Mouse (Mus musculus) adrenal gland, postnatal 36 days (tissue): ENCODE measurements around the gene Epb41l2. TPM values are rescaled to one million over a fixed set of nuclear protein-coding genes. Genes with fewer than 3 reads are reported as not detected.

Experiments used
- DNase-seq, 2 experiments: peaks; one replicate each; pipeline ENCODE4 v3.0.0; 2021; ENCODE audit warnings: mixed read lengths in 1 of 2
- total RNA-seq, 2 experiments: library from RNA; stranded (reverse); gene quantifications; 2 replicates each; pipeline ENCODE4 v1.2.3; 2021

Gene Epb41l2
- total RNA-seq, 2 experiments from 2014 or later, result 61.3 to 71.6 TPM

DNA sequence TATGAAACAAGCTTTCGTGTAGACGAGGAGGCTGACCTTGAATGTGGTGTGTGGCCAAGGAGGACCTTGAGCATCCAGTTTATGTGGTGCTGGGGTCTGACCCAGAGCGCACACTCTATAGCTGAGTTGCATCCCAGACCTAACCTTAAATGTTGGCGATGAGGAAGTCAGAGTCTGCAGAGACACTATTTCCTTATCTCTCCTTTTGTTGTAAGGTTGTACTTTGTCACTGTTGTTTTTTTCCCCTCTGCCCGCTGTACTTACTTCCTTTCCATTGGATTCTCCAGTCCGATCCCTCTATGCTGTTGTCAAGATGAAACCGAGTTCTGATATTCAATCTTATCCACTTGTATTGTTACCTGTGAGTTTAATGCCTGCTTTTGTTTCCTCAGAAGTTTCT is 5.6 kb downstream of the Epb41l2 start:
- DNase-seq, result no peak

DNA sequence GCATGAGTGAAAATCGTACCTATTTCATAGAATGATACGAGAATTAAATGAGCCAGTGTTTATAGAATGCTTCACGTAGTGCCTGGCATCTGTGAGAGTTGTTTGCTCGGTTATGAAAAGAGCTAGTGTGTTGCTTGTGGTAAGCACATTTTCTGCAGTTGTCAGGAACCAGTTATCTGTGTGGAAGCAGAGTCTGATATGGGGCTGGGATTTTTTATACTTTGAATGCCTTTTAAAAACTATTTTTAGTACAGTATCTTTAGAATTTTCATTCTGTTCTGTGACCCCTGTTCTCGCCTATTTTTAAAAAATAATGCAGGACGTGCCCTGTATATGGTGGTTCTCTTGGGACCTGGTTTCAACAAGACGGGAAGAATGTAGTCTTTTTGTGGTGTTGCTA is 6.1 kb downstream of the Epb41l2 start:
- no peak for DNase-seq

GRCm38 (mm10) chr10:25366691-25367090 is 7.1 kb downstream of the Epb41l2 start:
- peak; percentile 16 to 18 for DNase-seq

GRCm38 (mm10) chr10:25368928-25369327 is 9.3 kb downstream of the Epb41l2 start:
- no peak for DNase-seq

DNA sequence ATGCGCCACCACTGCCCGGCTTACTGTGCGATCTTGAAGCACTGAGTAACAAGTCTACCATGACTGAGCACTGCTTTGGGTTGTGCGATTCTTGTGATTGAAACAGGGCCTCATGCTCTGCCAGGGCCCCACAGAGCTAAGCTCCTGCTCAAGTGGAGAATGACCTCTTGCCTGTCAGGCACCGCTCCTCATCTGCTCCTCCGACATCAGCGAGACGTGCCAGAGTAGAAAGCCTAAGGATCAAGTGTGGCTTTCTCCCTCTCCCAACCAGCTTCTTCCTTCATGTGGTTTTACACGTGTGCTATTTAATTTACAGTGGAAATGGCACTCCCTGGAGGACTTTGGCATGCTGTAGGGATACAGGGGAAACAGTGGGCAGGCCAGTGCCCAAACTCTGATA is 10.1 kb downstream of the Epb41l2 start:
- no peak for DNase-seq

DNA sequence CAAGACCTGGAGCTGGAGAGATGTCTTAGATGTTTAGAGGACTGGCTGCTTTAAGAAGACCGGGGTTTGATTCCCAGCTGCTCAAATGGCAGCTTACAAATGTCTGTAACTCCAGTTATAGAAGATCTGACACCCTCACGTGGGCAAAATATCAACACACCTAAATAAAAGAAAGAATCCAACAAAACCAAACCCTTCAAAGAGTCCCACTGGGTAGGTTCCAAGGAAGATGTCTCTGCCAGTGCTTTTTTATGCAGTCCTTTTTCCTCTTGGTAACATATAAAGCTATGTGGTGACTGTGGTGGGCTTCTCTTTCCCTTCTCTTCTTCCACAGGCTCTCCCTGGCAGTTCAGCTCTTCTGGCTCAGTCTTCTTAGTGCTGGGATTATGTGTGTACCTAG is 11.7 kb downstream of the Epb41l2 start:
- no peak for DNase-seq

DNA sequence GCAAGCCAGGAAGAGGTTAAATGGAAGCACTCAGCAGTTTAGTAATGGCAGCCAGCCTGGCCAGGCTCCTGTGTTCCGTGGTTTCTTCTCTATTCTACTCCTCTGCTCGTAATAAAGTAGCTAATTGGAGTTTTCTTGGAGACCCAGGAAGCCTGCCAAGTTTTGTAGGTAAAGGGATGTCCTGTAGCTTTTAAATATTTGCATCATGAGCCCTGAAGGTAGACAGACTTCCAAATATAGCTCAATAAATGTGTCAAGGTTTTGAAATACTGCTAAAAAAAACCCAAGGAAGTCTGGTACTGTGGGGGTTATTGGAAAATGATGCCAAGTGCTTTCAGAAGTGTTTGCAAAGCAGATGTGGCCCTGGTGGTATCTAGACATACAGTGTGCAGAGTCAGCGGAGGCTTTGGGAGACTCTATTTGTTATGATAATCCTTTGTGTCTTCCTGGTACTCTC is 12.3 kb downstream of the Epb41l2 start:
- DNase-seq, result no peak

- DNase-seq, result no peak
These were observed 13.0 kb downstream of the Epb41l2 start for GRCm38 (mm10) chr10:25372510-25373148.

GRCm38 (mm10) chr10:25375036-25375435 is 15.4 kb downstream of the Epb41l2 start:
- DNase-seq, result no peak

DNA sequence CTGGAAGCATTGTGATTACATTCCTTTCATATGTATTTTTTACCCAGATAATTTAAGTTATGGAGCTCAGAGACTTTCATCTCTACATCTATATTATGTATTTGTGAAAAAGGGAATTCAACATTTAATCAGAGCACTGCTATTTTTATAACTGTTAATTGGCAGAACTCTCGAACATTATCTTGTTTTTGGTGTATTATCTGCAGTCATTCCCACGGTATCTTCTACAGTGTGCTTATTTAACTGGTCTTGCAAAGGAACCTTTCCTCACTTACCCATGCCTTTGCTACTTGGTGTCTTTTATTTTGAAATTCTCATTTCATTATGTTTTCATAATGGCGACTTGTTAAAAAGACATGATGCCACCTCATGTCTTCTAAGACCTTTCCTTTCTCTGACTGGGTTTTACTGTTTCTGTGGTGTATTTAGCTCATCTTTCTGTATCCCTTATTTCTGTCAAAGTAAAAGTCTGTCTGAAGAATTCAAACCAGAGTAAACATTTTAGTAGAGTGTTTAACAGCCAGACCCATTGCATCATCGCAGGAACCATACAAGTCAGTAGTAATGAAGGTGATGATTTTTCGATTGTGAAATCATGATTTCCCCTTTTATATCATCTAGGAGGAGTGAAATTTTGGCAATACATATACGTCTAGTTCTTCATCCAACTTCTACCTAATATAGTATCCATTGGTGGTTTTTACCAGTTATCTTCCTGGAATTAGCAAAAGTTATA is 21.3 kb downstream of the Epb41l2 start:
- DNase-seq, result no peak

DNA sequence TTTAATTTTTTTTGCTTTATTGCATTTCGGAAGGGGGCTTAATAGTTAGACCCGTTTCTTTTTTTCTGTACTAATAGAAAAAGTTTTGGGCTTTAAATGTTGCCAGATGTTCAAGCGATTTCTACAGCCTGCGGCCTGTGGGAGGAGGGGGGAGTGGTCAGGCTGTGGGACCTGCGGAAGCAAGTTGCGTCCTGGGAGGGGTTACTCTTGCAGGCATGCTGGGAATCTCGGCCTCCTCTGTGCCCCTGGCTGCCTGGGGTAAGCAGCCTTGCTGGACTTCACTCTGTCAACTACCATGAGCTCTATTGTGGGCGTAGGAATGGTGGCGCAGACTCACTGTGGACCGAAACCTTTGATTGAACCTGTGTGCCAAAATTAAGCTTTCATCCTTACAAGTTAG is 22.4 kb downstream of the Epb41l2 start:
- no peak for DNase-seq

GRCm38 (mm10) chr10:25383171-25383570 is 23.6 kb downstream of the Epb41l2 start:
- DNase-seq, result no peak

GRCm38 (mm10) chr10:25384391-25384790 is 24.8 kb downstream of the Epb41l2 start:
- DNase-seq, result no peak

- no peak for DNase-seq
These were observed 26.4 kb downstream of the Epb41l2 start for GRCm38 (mm10) chr10:25385811-25386580.

DNA sequence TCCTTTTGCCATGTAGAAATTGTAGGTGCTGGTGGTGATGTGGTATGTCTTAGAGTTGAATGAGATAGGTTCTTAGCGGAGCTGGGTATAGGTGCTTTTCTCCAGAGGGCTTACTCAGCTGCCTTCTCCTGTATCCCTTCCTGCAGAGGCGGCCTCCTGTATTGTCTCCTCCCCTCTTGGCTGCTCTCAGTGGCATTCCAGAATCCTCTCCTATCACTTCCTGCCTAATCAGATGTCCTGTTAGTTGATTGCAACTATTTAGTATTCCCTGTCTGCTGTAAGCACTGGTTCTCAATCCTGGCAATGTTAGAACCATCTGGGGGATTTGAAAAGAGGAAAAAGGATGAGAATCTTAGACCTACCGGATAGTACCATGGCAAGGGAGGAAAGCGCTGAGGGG is 27.3 kb downstream of the Epb41l2 start:
- no peak for DNase-seq

DNA sequence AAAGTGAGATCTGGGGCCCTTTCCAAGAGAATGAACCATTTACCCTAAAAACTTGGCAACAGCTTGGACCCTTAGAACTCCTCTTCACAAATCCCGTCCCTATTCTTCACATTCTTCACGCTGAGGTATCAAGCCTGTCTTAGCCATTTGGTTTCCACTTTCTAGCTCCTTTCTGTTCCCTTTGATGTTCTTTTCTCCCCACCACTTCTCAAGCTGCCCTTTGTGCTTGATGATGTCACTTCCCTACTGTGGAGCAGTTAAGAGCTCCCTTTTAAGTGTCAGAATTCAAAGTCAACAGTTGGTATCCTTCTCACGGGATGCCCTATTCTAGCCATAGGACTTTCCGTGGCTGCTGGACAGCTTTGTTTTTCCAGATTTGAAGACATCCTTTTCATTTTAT is 27.7 kb downstream of the Epb41l2 start:
- no peak for DNase-seq

DNA sequence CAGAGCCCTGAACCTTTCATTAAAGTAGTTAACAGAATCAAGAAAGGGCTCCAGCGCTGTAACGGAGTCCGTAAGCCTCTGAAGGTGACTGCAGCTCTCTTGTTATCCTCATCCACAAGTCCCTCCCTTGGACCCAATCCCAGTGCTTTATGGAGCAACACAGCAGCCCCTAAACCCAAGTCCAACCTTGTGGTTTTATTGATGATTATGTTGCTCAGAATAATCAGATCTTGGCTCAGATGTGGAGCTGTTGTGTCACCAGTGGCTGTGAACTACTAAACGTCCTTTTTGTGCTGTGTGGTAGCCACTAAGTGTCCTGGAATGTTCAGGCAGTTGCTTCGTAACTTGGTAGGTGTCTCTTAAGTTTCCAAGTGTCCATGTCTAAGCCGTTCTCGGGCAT is 33.2 kb downstream of the Epb41l2 start:
- peak in 1 of 2 experiments; percentile 26 for DNase-seq

DNA sequence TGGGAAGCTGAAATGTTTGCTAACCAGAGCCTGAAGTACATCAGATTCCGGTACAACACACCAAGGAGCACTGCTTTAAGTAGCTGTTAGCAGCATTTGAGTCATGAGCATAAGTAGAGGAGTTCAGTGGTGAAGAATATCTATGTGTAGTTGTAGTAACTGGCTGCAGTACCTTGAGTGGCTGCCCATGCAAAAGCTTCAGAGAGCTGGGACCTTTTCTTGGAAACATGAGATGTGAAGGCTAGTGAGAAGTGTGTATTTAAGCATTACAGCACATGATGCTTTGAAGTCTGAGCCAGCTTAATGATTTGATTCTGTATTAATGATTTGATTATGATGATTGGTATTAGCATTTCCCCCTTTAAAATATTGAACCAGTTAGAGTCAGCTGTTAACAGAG is 34.1 kb downstream of the Epb41l2 start:
- no peak for DNase-seq

DNA sequence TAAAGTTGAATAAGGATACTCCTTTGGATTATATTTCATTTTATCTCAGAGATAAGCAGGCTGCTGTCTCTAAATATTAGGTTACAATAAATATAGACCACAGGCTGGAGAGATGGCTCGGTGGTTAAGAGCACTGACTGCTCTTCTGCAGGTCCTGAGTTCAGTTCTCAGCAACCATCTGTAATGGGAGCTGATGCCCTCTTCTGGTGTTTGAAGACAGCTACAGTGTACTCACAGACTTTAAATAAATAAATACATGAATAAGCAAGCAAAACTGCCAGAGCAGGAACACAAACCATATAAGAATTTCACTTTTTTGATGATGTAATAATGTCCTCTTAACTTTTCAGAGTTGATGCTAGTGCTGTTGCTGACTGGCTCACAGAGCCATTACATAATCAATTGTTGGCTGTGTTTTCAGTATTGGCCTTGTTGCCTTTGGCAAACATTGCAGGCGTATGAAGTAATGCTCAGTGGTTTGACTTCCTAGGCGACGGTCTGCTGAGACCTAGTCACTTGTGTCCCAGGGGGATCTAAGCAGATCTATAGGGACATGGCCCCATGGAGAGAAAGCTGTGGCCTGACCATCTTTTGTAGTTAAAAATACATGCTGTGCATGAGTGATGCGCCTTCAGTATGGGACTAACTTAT is 35.8 kb downstream of the Epb41l2 start:
- DNase-seq, result peak; percentile 38 to 57

- no peak for DNase-seq
These were observed 37.3 kb downstream of the Epb41l2 start for GRCm38 (mm10) chr10:25396859-25397258.

DNA sequence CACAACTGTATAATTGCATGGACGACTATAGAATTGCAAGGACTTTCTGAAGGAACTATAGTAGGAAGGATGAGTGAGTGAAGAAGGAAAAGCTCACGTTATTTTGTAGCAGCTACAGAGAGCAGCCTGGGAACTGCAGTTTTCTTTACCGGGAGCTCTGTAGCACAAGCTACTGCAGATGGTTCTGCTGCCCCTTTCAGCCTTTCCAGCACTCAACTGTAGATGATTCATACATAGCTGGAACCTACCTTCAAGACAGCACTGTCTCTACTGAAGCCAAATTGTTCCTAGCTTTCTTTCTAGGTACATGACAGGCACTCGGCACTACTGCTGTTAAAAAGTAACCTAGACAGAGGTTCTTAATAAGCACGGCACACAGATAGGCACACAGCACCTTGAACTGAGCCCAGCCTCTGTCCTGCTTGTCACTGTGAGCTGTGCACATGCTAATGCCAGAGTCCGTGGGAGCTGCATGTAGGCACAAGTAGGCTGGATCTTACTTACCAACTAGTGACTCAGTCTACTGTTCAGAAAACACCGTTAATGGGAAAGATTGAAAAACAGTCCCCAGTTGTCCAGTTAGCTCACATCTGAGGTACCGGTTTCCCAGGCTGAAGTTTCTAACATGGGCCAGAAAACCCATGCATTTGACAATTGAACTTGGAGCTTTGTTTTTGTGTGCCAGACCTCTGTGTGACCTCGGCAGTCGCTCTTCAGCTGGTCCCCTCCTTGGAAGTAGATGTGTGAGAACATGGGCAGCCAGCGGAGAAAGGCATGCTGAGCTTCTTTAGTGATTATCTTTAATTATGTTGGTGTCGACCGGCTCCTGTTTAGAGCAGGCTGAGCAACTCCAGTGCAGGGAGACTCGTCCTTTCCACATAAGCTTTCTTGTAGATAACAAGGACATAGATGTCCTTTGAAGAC is 38.4 kb downstream of the Epb41l2 start:
- no peak for DNase-seq
